Mouse (Mus musculus) MEL (cell line): ENCODE measurements at regions not wholly inside any gene's neighbourhood (a gene's known extent, or its start where the extent isn't known, plus 50 kb on each side); places are given as distances from the start of the nearest gene placed in this dataset.

Experiments
- BHLHE40 ChIP-seq: IDR thresholded peaks from 2 replicates; pipeline ENCODE4 v1.6.1; 2012; ENCODE audit warnings: low read depth, mild to moderate bottlenecking, inconsistent platforms, low read length, improper control_type of control experiment, borderline replicate concordance
- CHD1 ChIP-seq: IDR thresholded peaks from 2 replicates; pipeline ENCODE4 v1.6.1; 2012; ENCODE audit warnings: low read depth, mild to moderate bottlenecking, inconsistent platforms, low read length, improper control_type of control experiment
- CTCF ChIP-seq, 3 experiments: IDR thresholded peaks in 2 of 3; conservative IDR thresholded peaks in 1 of 3; 2 replicates each; pipeline ENCODE4 v1.5.1; 2011 to 2012; ENCODE audit warnings: low read length in 3 of 3, low read depth in 2 of 3, mild to moderate bottlenecking in 2 of 3, improper control_type of control experiment in 1 of 3, inconsistent platforms in 1 of 3, mixed read lengths in 1 of 3, moderate library complexity in 1 of 3; ENCODE audit not compliant: control insufficient read depth in 1 of 3, insufficient read depth in 1 of 3, poor library complexity in 1 of 3, severe bottlenecking in 1 of 3
- EP300 ChIP-seq, 2 experiments: IDR thresholded peaks; 2 replicates each; pipeline ENCODE4 v1.6.1; 2011; ENCODE audit warnings: improper control_type of control experiment in 2 of 2, low read length in 2 of 2, low read depth in 1 of 2, mild to moderate bottlenecking in 1 of 2
- KAT2A ChIP-seq: conservative IDR thresholded peaks from 2 replicates; pipeline ENCODE4 v1.6.1; 2012; ENCODE audit warnings: low read depth, low read length, improper control_type of control experiment, inconsistent platforms
- MAX ChIP-seq: IDR thresholded peaks from 2 replicates; pipeline ENCODE4 v1.6.1; 2011; ENCODE audit warnings: low read length, improper control_type of control experiment
- MXI1 ChIP-seq: IDR thresholded peaks from 2 replicates; pipeline ENCODE4 v1.6.1; 2011; ENCODE audit warnings: mild to moderate bottlenecking, low read depth, low read length, improper control_type of control experiment
- RCOR1 ChIP-seq: IDR thresholded peaks from 2 replicates; pipeline ENCODE4 v1.6.1; 2012; ENCODE audit warnings: low read depth, mild to moderate bottlenecking, inconsistent platforms, low read length, improper control_type of control experiment
- TAL1 ChIP-seq: IDR thresholded peaks from 2 replicates; pipeline ENCODE4 v1.6.1; 2012; ENCODE audit warnings: mild to moderate bottlenecking, inconsistent platforms, low read length, moderate library complexity, mixed read lengths
- TBP ChIP-seq: IDR thresholded peaks from 2 replicates; pipeline ENCODE4 v1.8.0; 2011; ENCODE audit warnings: low read depth, low read length, improper control_type of control experiment
- TCF12 ChIP-seq: IDR thresholded peaks from 2 replicates; pipeline ENCODE4 v1.6.1; 2014; ENCODE audit warnings: low read depth, mild to moderate bottlenecking, inconsistent platforms, low read length, improper control_type of control experiment, moderate library complexity

DNA sequence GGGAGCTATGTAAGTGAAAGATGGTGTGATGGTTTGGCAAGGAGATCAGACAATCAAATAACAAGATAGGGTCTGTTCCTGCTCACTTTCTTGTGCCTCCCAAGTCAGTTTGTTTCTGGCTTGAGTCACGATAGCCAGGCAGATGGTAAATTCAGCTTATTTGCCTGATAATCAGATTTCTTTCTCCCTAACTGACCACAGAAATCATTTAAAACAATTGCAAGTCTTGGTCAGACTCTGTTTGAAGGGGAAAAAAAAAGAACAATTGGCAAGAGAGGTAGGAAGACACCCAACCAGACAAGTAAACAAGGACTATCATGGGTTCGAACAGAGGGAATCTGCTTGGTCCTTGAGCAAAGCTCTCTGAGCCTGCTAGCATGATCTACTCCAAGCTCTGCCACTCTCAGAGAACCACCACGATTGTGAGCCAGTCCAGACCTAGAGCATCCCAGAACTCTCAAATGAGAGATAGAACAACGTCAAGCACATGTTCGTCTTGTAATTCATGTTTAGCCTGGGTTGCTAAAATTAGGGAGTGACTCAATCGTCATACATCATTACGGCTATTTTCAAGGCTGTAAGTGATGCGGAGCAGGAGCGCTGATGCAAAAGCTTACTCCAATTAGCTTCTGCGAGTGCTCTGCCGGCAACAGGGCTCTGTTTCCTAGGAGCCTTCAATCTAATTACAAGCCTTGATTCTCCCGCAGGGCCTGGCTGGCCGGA is 699.3 kb upstream of the Cited2 start:
- TF ChIP-seq TBP: no peak
- no peak for TF ChIP-seq TAL1
- TF ChIP-seq TCF12: no peak
- TF ChIP-seq KAT2A: no peak
- no peak for TF ChIP-seq EP300 (IDR thresholded peaks at IDR 0.05; ENCODE audit: low read depth in 1 of 2, low read length in 2 of 2)
- no peak for TF ChIP-seq RCOR1
- no peak for TF ChIP-seq BHLHE40
- TF ChIP-seq MAX: no peak
- no peak for TF ChIP-seq CTCF (IDR thresholded peaks at IDR 0.05 in 2 of 3, conservative IDR thresholded peaks at IDR 0.05 in 1 of 3; ENCODE audit: control insufficient read depth in 1 of 3, insufficient read depth in 1 of 3, low read depth in 2 of 3, low read length in 3 of 3, poor library complexity in 1 of 3, severe bottlenecking in 1 of 3)
- TF ChIP-seq CHD1: no peak
- no peak for TF ChIP-seq MXI1
